Mouse (Mus musculus): ENCODE data around the gene Ngfr.

- TF ChIP-seq CTCF (IDR thresholded peaks at IDR 0.05; ENCODE audit: control insufficient read depth, insufficient read depth, insufficient read length): no peak
- no peak for TF ChIP-seq MAX (IDR thresholded peaks at IDR 0.05)
- TF ChIP-seq CEBPB (IDR thresholded peaks at IDR 0.05; ENCODE audit: low read depth): no peak
- no peak for TF ChIP-seq FOSL1 (IDR thresholded peaks at IDR 0.05; ENCODE audit: insufficient read depth, low read length, poor library complexity, severe bottlenecking)
- TF ChIP-seq USF1 (IDR thresholded peaks at IDR 0.05; ENCODE audit: low read depth): no peak
- TF ChIP-seq MYOG (IDR thresholded peaks at IDR 0.05; ENCODE audit: control insufficient read depth, extremely low read depth, insufficient read length): no peak
- no peak for TF ChIP-seq MYOD1 (IDR thresholded peaks at IDR 0.05; ENCODE audit: control insufficient read depth, insufficient read length, low read depth)
Observed at GRCm38 (mm10) chr11:95567936-95568715, 19.4 kb downstream of the Ngfr start.

Data from C2C12 (cell line).